Mouse (Mus musculus) thymus, adult 18-20 months (tissue): Measurements from ENCODE around the gene Nop53.

Experiments used
- DNase-seq, 2 experiments: peaks; one replicate each; pipeline ENCODE4 v3.0.0; 2022; ENCODE audit warnings: mixed read lengths in 2 of 2

The Nop53 gene

GRCm38 (mm10) chr7:15945721-15946536 is at the start of gene Nop53:
Nop53 (minus strand) TSS chr7:15946074.
- DNase-seq = peak; percentile 74 to 85

GRCm38 (mm10) chr7:15993789-15994188 is 47.9 kb upstream of the Nop53 start:
- DNase-seq = no peak

GRCm38 (mm10) chr7:15993152-15993551 is 47.3 kb upstream of the Nop53 start:
- no peak for DNase-seq

GRCm38 (mm10) chr7:15991764-15992163 is 45.9 kb upstream of the Nop53 start:
- no peak for DNase-seq

- no peak for DNase-seq
Measured at GRCm38 (mm10) chr7:15987661-15988356, 41.9 kb upstream of the Nop53 start.

GRCm38 (mm10) chr7:15982729-15983407 is 37.0 kb upstream of the Nop53 start:
- no peak for DNase-seq

- no peak for DNase-seq
Measured at GRCm38 (mm10) chr7:15981538-15981937, 35.7 kb upstream of the Nop53 start.

- DNase-seq = no peak
Measured at GRCm38 (mm10) chr7:15980246-15980645, 34.4 kb upstream of the Nop53 start.

- DNase-seq = no peak
Measured at GRCm38 (mm10) chr7:15975904-15976303, 30.0 kb upstream of the Nop53 start.

GRCm38 (mm10) chr7:15975451-15975850 is 29.6 kb upstream of the Nop53 start:
- DNase-seq = no peak

GRCm38 (mm10) chr7:15974712-15975111 is 28.8 kb upstream of the Nop53 start:
- peak in 1 of 2 experiments; percentile 41 for DNase-seq

- no peak for DNase-seq
Measured at GRCm38 (mm10) chr7:15972247-15972646, 26.4 kb upstream of the Nop53 start.

GRCm38 (mm10) chr7:15969674-15970073 is 23.8 kb upstream of the Nop53 start:
- DNase-seq = no peak

- no peak for DNase-seq
Measured at GRCm38 (mm10) chr7:15968322-15968721, 22.4 kb upstream of the Nop53 start.

GRCm38 (mm10) chr7:15967312-15967711 is 21.4 kb upstream of the Nop53 start, which contains the start of gene Ehd2:
Ehd2 (minus strand) TSS chr7:15967567.
- DNase-seq = peak in 1 of 2 experiments; percentile 34

GRCm38 (mm10) chr7:15966489-15966888 is 20.6 kb upstream of the Nop53 start:
- no peak for DNase-seq

GRCm38 (mm10) chr7:15963798-15964652 is 18.2 kb upstream of the Nop53 start:
- no peak for DNase-seq

GRCm38 (mm10) chr7:15962311-15963288 is 16.7 kb upstream of the Nop53 start:
- DNase-seq = no peak

GRCm38 (mm10) chr7:15961798-15962197 is 15.9 kb upstream of the Nop53 start:
- DNase-seq = no peak

- DNase-seq = no peak
Measured at GRCm38 (mm10) chr7:15961239-15961638, 15.4 kb upstream of the Nop53 start.

GRCm38 (mm10) chr7:15960691-15961090 is 14.8 kb upstream of the Nop53 start:
- no peak for DNase-seq
